Mouse (Mus musculus) heart, embryonic 15.5 days (tissue): ENCODE results near the gene Wwox. TPM values are rescaled to one million over a fixed set of nuclear protein-coding genes. Genes with fewer than 3 reads are reported as not detected.

Experiments used
- ATAC-seq: fragments of 200-750 bp; cut with Nextera tagmentation; replicated peaks from 2 replicates; pipeline ENCODE4 v1.8.0; 2017; ENCODE audit warnings: low read depth, moderate TSS enrichment; ENCODE audit not compliant: insufficient number of reproducible peaks, insufficient read depth, low FRiP score
- H3K27ac ChIP-seq: fragments of 300-500 bp; sonication (generic); 2 replicates; pipeline ENCODE4 v1.5.1; 2015; ENCODE audit warnings: mild to moderate bottlenecking, inconsistent platforms
- H3K27me3 ChIP-seq: fragments of 300-500 bp; sonication (generic); 2 replicates; pipeline ENCODE4 v1.6.1; 2015; ENCODE audit warnings: inconsistent platforms
- H3K36me3 ChIP-seq: fragments of 300-500 bp; sonication (generic); 2 replicates; pipeline ENCODE4 v1.6.1; 2015; ENCODE audit warnings: mild to moderate bottlenecking, inconsistent platforms
- H3K4me1 ChIP-seq: fragments of 300-500 bp; sonication (generic); replicated peaks from 2 replicates; pipeline ENCODE4 v1.6.1; 2015; ENCODE audit warnings: inconsistent platforms
- H3K4me2 ChIP-seq: fragments of 300-500 bp; sonication (generic); 2 replicates; pipeline ENCODE4 v1.6.1; 2015; ENCODE audit warnings: inconsistent platforms, mild to moderate bottlenecking, moderate library complexity
- H3K4me3 ChIP-seq: fragments of 300-500 bp; sonication (generic); 2 replicates; pipeline ENCODE4 v1.5.1; 2015; ENCODE audit warnings: mild to moderate bottlenecking, inconsistent platforms
- H3K9ac ChIP-seq: fragments of 300-500 bp; sonication (generic); 2 replicates; pipeline ENCODE4 v1.6.1; 2015; ENCODE audit warnings: mild to moderate bottlenecking, inconsistent platforms
- H3K9me3 ChIP-seq: fragments of 300-500 bp; sonication (generic); replicated peaks from 2 replicates; pipeline ENCODE4 v1.6.1; 2016; ENCODE audit warnings: inconsistent platforms
- WGBS: fragments of 180-500 bp; shearing (Covaris S2); methylation state at CpG from one replicate; pipeline ENCODE4 v1.1.7; 2015; ENCODE audit warnings: mixed read lengths; 5-methylcytosine and 5-hydroxymethylcytosine counted together
- polyA plus RNA-seq: library from polyadenylated mRNA; unstranded; fragments of >200 nt; fragmentation: Nextera tagmentation; extraction: Ambion mirVana; gene quantifications from 2 replicates; pipeline ENCODE4 v1.2.1, GENCODE M21; 2015

Gene Wwox
- polyA plus RNA-seq, 1 experiment from 2014 or later: 10.9 TPM

DNA sequence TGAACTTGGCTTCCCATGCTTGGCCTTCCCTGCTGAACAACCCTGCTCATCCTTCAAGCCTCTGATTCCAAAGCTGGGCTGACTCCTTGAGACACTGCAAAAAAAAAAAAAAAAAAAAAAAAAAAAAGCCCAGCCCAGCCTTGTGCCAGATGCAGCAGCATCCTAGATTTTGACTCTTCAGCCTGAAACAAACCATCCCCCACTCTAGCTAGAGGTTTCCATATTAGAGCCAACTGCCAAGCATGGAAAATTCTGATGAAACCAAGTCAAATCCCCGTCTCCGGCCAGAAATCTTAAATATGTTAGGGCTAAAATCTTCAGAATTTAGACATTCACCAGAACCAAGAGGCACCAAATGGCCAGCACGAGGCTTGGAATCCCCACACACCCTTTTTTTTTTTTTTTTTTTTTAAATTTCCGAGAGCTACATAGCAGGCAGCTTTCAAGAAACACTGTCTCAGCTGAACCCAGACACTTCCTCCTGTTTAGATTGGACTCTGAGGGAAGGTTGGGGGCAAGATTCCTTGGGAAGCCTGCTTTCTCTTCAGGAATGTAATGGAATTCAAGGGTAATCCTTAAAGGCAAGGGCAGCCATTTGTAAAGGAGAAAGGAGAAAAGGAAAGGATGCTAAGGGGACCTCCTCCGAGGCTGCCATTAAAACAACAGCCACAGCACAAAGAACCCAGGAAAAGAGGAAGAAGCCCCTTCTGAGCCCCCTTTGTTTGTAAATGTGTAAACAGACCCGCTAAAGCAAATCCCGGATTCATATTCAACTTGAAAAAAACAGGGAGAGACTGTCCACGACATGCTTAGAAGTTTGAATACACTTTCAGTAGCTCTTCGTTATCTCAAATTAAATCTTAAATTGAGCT is 570.7 kb downstream of the Wwox start:
- Histone ChIP-seq H3K9ac (no peak overlapping the region), H3K9me3 (no peaks in the 10 kb centered on the region), H3K4me1 (peaks cover 35% of the 10 kb centered on the region), H3K27me3 (no peaks in the 10 kb centered on the region), H3K4me3 (no peak overlapping the region), H3K27ac (peak overlapping the region; percentile 41; the same call in 1 of the 2 replicates), H3K36me3 (no peaks in the 10 kb centered on the region), H3K4me2 (no peak overlapping the region)
- ATAC-seq: no peak
- WGBS: 44% methylated on average over 9 of the region's 9 CpGs

DNA sequence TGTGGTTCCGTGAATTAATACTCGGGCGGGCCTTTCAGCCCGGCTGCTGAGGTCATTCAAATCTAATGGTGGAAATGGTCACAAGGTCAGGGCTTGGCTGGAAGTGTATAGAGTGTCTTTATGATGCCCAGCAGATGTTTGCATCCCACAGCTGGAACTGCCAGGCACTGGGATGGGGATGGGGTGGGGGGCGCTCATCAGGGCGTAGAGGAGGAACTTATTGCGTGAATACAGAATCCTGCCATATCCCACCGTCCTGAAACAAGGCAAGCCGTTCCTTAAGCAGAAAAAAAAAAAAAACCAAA is 571.3 kb downstream of the Wwox start:
- no peaks in the 10 kb centered on the region for H3K36me3 ChIP-seq
- H3K27me3 ChIP-seq: no peaks in the 10 kb centered on the region
- H3K9ac ChIP-seq: no peak overlapping the region
- WGBS: 66% methylated on average over 9 of the region's 9 CpGs
- peaks cover 35% of the 10 kb centered on the region for H3K4me1 ChIP-seq
- H3K27ac ChIP-seq: no peak overlapping the region
- no peak overlapping the region for H3K4me3 ChIP-seq
- no peaks in the 10 kb centered on the region for H3K9me3 ChIP-seq
- ATAC-seq: no peak
- H3K4me2 ChIP-seq: no peak overlapping the region

DNA sequence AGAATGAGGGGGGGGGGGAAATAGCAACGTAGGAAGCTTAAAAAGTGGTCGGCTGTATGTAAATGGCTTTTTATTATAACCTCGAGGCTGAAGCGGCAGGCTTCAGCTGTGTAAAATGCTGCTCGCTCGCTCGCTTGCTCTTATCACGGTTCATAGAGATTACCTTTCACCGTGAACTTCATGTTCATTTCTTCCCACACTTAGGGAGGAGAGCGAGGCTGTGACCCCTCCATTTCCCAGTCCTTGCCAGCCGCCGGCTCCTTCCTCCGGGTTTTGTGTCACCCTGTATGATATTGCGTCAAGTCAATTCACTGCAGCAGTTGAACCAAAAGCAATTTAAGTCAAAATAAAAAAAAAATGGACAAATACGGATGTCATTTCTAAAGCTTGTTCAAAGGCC is 580.2 kb downstream of the Wwox start:
- ATAC-seq: no peak; the same call in 1 of the 2 replicates
- H3K27me3 ChIP-seq: no peaks in the 10 kb centered on the region
- H3K36me3 ChIP-seq: no peaks in the 10 kb centered on the region
- WGBS: 27% methylated on average over 15 of the region's 15 CpGs
- no peak overlapping the region for H3K27ac ChIP-seq
- H3K4me3 ChIP-seq: no peak overlapping the region
- H3K4me1 ChIP-seq: peaks cover 10% of the 10 kb centered on the region
- H3K9me3 ChIP-seq: no peaks in the 10 kb centered on the region
- H3K4me2 ChIP-seq: peak overlapping the region; percentile 29
- no peak overlapping the region for H3K9ac ChIP-seq

- ATAC-seq: no peak
- no peak overlapping the region for H3K9ac ChIP-seq
- no peak overlapping the region for H3K4me2 ChIP-seq
- H3K36me3 ChIP-seq: no peaks in the 10 kb centered on the region
- H3K27me3 ChIP-seq: no peaks in the 10 kb centered on the region
- no peaks in the 10 kb centered on the region for H3K9me3 ChIP-seq
- 81% methylated on average over 8 of the region's 8 CpGs for WGBS
- no peak overlapping the region for H3K4me3 ChIP-seq
- H3K27ac ChIP-seq: no peak overlapping the region
- peaks cover 10% of the 10 kb centered on the region for H3K4me1 ChIP-seq
Measured at GRCm38 (mm10) chr8:115021731-115022130, 582.3 kb downstream of the Wwox start.

DNA sequence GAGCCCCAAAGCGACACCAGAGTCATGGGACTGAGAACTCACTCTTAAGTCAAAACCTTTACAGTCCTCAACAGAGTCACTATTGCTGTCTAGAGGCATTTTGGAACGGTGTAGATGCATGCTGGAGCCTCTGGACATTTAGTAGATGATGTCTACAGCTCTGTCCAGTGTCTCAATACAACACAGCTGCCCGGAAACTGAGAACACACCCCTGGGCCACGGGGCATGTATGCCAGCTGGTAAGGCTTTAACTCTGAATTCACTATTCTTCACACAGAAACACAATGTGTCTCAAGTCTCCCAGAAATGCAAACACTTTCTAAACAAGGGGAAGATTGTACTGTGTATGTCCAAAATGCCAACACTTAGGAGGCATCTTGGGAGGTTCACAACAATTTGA is 584.6 kb downstream of the Wwox start:
- no peaks in the 10 kb centered on the region for H3K36me3 ChIP-seq

GRCm38 (mm10) chr8:115025390-115026098 is 586.1 kb downstream of the Wwox start:
- no peak overlapping the region for H3K27ac ChIP-seq
- no peaks in the 10 kb centered on the region for H3K9me3 ChIP-seq
- H3K36me3 ChIP-seq: no peaks in the 10 kb centered on the region
- no peak overlapping the region for H3K4me3 ChIP-seq
- no peak for ATAC-seq
- no peaks in the 10 kb centered on the region for H3K27me3 ChIP-seq
- H3K4me1 ChIP-seq: peaks cover 4% of the 10 kb centered on the region; the same call in 1 of the 2 replicates
- H3K9ac ChIP-seq: no peak overlapping the region
- 56% methylated on average over 10 of the region's 10 CpGs for WGBS
- no peak overlapping the region for H3K4me2 ChIP-seq

More for the DNA sequence above, 584.6 kb downstream of the Wwox start:
- H3K27ac ChIP-seq: no peak overlapping the region
- H3K9me3 ChIP-seq: no peaks in the 10 kb centered on the region
- no peaks in the 10 kb centered on the region for H3K27me3 ChIP-seq
- peaks cover 9% of the 10 kb centered on the region for H3K4me1 ChIP-seq
- H3K4me3 ChIP-seq: no peak overlapping the region
- H3K4me2 ChIP-seq: no peak overlapping the region
- no peak overlapping the region for H3K9ac ChIP-seq
- no peak for ATAC-seq
- WGBS: 78% methylated on average over 4 of the region's 4 CpGs

GRCm38 (mm10) chr8:115026201-115026600 is 586.7 kb downstream of the Wwox start:
- ATAC-seq: no peak
- Histone ChIP-seq H3K4me1 (peaks cover 5% of the 10 kb centered on the region; the same call in 1 of the 2 replicates), H3K9ac (no peak overlapping the region), H3K36me3 (no peaks in the 10 kb centered on the region), H3K27me3 (no peaks in the 10 kb centered on the region), H3K4me3 (no peak overlapping the region), H3K9me3 (no peaks in the 10 kb centered on the region), H3K4me2 (no peak overlapping the region), H3K27ac (no peak overlapping the region)
- 80% methylated on average over 7 of the region's 7 CpGs for WGBS

GRCm38 (mm10) chr8:115033194-115033593 is 593.7 kb downstream of the Wwox start:
- no peak overlapping the region for H3K9ac ChIP-seq
- no peaks in the 10 kb centered on the region for H3K9me3 ChIP-seq
- ATAC-seq: 0 out of 2 replicates have a peak, but pooled peaks have one; percentile 53
- WGBS: 44% methylated on average over 1 of the region's 1 CpGs
- H3K27me3 ChIP-seq: no peaks in the 10 kb centered on the region
- no peak overlapping the region for H3K4me2 ChIP-seq
- H3K4me1 ChIP-seq: peaks cover 5% of the 10 kb centered on the region; the same call in 1 of the 2 replicates
- H3K4me3 ChIP-seq: no peak overlapping the region
- H3K27ac ChIP-seq: no peak overlapping the region
- H3K36me3 ChIP-seq: no peaks in the 10 kb centered on the region

DNA sequence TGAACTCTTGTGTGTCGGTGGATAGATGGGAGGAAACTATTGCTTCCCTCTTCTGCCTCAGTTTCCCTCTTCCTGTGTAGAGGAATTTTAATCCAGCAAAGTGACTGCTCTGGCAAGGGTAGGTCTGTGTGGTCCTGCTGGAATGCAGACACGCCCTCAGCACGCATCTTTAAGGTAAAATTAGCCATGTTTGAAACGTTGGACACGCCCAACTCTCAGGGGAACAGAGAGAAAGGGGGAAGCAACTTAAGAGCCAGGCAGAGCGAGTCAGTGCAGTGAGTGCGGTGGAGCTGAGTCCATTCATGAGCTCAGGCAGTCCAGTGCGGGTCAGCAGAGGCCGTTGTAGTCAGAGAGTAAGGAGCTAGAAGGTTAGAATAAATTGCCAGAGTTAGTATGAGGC is 596.6 kb downstream of the Wwox start:
- Histone ChIP-seq H3K36me3 (no peaks in the 10 kb centered on the region), H3K9me3 (no peaks in the 10 kb centered on the region), H3K27me3 (no peaks in the 10 kb centered on the region), H3K4me2 (no peak overlapping the region), H3K4me3 (no peak overlapping the region), H3K4me1 (no peaks in the 10 kb centered on the region), H3K9ac (no peak overlapping the region), H3K27ac (no peak overlapping the region)
- no peak for ATAC-seq
- WGBS: 78% methylated on average over 9 of the region's 9 CpGs

DNA sequence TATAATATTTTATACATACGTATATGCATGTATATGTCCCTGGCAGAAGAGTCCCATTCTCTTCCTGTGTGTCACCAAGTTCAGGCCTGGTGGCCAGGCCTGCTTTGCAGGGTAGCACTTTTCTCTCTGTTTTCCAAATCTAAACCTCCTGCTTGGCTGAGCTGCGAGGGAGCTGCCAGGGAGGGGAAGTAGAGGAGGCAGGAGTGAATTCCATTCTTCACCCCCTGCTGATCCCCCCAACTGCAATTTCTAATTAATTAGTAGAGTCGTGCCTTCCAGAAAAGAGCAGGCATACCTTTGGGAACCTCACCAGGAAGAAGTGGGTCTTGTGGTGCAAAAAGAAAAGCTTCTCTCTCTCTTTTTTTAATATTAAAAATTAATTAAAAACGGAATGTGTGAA is 599.0 kb downstream of the Wwox start:
- Histone ChIP-seq H3K36me3 (no peaks in the 10 kb centered on the region), H3K4me2 (no peak overlapping the region), H3K9me3 (no peaks in the 10 kb centered on the region), H3K4me3 (no peak overlapping the region), H3K9ac (no peak overlapping the region), H3K27ac (no peak overlapping the region), H3K4me1 (no peaks in the 10 kb centered on the region), H3K27me3 (no peaks in the 10 kb centered on the region)
- ATAC-seq: no peak
- WGBS: 41% methylated on average over 4 of the region's 4 CpGs

DNA sequence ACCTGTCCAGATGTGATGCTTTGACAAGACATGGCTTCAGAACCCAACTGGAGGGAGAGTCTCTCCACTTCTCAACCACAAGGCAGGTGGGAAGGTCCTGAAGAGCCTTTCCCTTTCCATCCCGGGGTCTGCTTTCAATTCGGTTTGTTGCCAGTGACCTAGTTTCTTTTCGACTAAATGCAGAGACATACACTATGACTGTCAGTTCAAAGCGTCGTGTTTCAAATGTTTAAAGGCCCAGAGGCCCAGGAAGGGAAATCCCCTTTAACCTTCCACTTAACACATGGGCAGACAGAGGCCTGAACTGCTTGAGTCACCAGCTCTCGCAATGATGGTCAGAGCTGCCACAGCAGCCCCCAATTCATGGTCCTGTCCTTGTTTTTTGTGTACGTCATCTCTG is 606.3 kb downstream of the Wwox start:
- 71% methylated on average over 7 of the region's 7 CpGs for WGBS
- ATAC-seq: no peak
- Histone ChIP-seq H3K36me3 (no peaks in the 10 kb centered on the region), H3K27me3 (no peaks in the 10 kb centered on the region), H3K4me2 (no peak overlapping the region), H3K9ac (no peak overlapping the region), H3K4me3 (no peak overlapping the region), H3K4me1 (no peaks in the 10 kb centered on the region), H3K9me3 (no peaks in the 10 kb centered on the region), H3K27ac (no peak overlapping the region)
